Mouse (Mus musculus): ENCODE results near the gene Gpatch2.

DNA sequence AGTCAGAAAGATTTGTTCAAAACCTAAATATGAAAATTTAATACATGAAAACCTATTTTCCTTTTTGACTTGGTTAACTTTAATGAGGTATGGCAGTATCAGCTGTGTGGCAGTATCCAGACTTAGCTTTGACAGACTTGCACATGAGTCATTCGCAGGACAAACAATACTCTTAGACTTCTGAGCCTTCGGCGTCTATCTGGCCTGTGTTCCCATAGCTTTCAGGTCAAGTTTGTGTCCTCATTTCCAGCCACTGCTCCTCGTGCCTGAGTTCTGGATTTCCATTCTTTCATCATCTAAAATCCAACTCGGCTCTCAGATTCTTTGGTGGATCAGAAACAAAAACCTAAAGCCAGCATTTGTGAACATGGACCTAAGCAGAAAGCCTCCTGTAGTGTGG, 79.2 kb downstream of the Gpatch2 start:
- TF ChIP-seq EP300 (IDR thresholded peaks at IDR 0.05; ENCODE audit: low read depth) (no peak), CTCF (IDR thresholded peaks at IDR 0.05; ENCODE audit: low read depth) (no peak)

Measured in liver, postnatal 0 days (tissue).